Mouse (Mus musculus) cerebellum, adult 11 months (tissue): Measurements from ENCODE around the gene Dnajc17.

Experiments used
- DNase-seq: peaks from one replicate; pipeline ENCODE4 v3.0.0; 2022

Gene Dnajc17

DNA sequence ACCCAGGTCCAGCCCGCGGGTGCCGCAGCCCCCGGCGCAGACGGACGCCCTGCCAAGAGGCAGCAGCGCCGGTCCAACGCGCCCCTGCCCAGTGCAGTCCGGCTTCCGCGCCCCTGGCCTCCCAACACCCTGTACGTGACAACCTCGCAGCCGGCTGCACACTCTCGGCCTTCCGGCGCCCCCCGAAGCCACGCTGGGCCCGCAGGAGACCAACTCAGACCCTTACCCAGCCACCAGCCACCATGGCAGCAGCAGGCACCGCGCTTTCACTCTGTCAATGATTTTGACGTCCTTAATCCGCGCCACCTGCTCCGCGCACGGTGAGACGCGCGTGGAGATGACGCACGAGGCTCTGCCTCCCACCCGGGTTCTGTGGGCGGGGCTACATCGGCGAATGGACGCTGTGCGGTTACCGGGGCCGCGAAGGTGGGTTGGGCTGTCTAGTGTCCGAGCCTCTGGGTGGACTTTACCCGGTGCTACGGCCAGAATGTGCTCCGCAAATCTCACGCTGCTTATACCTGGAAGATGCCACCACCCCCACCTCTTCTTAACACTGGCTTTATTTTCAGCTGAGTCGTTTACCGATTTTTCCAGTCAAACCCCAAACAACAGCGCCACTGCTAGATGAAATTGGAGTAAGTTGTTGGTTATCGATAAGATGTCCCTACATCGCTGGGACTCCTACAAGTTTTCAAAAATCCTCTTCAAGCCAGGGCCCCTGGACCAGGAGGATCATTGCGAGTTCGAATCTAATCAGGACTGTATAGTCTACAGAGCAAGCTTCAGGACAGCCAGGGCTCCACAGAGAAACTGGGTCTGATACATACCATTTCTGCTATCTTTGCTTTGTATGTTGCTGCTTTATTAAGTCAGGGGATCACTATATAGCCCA is 51.7 kb downstream of the Dnajc17 start, which contains the start of gene Rmdn3:
Gene Rmdn3, minus strand, starts transcription at position 354 of the 892 bp plus-strand sequence.
- peak; percentile 93 for DNase-seq

GRCm38 (mm10) chr2:119156081-119156680 is 52.4 kb downstream of the Dnajc17 start:
- DNase-seq: peak; percentile 11

DNA sequence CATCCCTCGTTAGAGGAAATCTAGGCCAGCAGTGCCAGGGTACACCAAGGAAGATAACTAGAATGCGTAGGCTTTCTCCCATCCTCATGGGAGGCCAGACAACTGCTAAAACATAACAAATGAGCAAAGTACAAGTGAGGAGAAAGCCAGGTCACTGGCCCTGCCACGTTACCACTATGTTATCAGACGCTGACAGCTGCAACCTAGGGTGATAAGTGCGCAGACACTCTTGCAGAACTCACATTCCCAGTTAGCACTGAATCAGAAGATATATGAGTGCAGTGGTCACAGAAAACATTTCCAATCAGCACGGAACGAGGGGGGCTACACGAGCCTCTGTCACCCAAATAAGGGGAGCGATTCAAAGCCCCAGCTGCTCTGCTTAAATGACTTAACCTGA is 53.2 kb downstream of the Dnajc17 start:
- DNase-seq: no peak

- no peak for DNase-seq
Observed at GRCm38 (mm10) chr2:119154683-119155082, 53.9 kb downstream of the Dnajc17 start.

- DNase-seq: no peak
Observed at GRCm38 (mm10) chr2:119152255-119152654, 56.3 kb downstream of the Dnajc17 start.

- no peak for DNase-seq
Observed at GRCm38 (mm10) chr2:119147775-119148174, 60.8 kb downstream of the Dnajc17 start.

DNA sequence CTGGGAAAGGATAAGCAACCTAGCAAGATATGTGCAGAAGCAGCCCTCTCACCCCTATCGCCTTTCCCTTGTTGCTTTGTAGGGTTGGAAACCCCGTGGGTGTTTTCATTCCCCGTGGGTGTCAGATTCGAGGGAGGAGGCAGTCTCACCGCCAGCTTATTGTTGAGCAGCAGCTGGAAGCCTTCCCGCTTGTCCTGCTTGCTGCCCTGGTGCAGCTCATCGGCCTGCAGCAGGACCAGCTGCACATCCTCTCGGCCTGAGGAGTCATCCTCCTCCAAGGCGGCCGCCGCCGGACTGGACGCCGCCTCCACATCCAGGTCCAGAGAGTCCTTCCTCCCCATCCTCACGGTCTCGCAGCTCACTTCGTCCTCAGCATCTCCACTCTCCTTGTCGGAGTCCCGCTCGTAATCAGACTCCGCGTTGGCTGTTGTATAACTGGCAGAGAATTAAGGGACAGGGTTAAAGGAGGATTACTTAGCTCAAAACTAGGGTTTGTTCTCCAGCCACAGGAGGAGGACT is 61.4 kb downstream of the Dnajc17 start:
- DNase-seq: no peak

- DNase-seq: no peak
Observed at GRCm38 (mm10) chr2:119146435-119146834, 62.2 kb downstream of the Dnajc17 start.

DNA sequence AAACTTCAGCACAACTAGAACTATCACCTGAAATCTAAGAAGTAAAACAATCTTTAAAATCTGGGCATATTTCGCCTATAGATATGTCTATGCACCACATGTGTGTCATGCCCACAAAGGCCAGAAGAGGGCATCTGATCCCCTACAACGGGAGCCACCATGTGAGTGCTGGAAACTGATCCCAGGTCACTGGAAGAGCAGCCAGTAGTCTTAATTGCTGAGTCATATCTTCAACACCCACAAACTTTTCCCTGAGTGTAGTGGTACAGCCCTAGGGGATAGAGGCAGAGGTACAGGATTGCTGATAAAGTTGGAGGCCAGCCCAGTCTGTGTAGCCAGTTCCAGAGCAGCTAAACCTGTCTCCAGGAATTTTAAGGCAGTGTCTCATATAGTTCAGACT is 63.4 kb downstream of the Dnajc17 start:
- DNase-seq: no peak

DNA sequence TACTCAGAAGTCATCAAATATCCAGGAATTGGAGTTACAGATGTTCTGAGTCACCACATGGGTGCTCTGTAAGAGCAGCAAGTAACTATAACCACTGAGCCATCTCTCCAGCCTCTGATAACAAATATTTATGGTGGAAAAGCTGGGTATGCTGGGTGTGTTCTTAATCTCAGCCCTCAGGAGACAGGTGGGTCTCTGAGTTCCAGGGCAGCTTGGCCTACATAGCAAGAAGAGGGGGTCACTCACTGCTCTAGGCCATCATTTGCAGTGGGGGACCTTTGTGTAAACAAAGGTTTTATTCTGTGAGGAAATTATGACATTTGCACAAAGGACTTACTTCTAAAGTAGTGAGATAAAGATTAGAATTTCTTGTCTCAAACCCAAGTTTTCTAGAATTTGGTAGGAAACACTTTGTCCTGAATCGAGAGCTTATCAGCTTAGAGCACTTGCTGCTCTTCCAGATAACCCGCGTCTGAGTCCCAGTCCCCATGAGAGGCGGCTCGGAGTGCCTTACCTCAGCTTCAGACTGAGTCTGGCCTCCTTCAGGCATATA is 72.2 kb downstream of the Dnajc17 start:
- DNase-seq: no peak
